Mouse (Mus musculus): ENCODE results near the gene Pfkm.

DNA sequence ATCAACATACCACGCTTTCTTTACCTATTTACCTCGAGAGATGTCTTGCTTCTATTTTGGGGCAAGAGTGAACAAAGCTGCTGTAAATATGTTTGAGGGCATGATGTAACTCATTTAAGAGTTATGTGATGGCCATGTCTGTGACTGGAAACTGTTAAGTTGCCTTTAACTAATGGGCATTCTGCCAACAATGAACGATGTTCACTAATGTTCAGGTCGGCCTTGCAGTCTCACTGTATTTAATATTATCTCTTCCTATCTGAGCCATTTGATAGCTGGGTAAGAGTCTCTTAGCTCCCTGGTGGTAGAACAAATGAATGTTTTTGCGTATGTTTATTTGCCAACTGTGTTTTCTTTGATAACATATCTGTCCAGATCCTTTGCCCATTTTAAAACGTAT, 14.1 kb downstream of the Pfkm start:
- TF ChIP-seq CTCF (IDR thresholded peaks at IDR 0.05; ENCODE audit: borderline replicate concordance, insufficient read depth, low read depth, low read length) (no peak), POLR2A (IDR thresholded peaks at IDR 0.05; ENCODE audit: borderline replicate concordance, insufficient read depth, low read length) (no peak)

All from cerebellum, adult 2 months (tissue).